Comparison of ENCODE assay signal across 9 mouse cellular contexts in genomic region chr11:97813085-97813484, GRCm38 (mm10). TPM values are rescaled to one million over a fixed set of nuclear protein-coding genes. Genes with fewer than 3 reads are reported as not detected.
DNase-seq lines count a peak whose midpoint lies in the region; ATAC-seq and TF ChIP-seq lines count a peak whose summit lies in the region.
"Had no signal": no experiment of that assay in that cellular context is flagged by ENCODE, and none has a peak within 500 bp of the region (broad histone marks: within the 10 kb centered on the region; RNA-seq: fewer than 3 reads in every experiment).

No protein-coding gene starts in this region.

- WGBS in embryonic facial prominence, embryonic 12.5 days: 53% methylated on average over 7 of the region's 7 CpGs
- 22% methylated on average over 7 of the region's 7 CpGs for WGBS in hindbrain, postnatal 0 days
- WGBS in neural tube, embryonic 12.5 days: 58% methylated on average over 7 of the region's 7 CpGs

- no peak for DNase-seq in layer of hippocampus, adult 2 months (ENCODE audit: low spot score in 2 of 2)
- no peak for DNase-seq in layer of hippocampus, adult 9-10 months (ENCODE audit: low spot score)
- DNase-seq in hindbrain, postnatal 0 days (ENCODE audit: low spot score): peak; percentile 28
- no peak for DNase-seq in adrenal gland, postnatal 10 days
- no peak for DNase-seq in spleen, postnatal 4 days (ENCODE audit: low spot score in 2 of 2)
- DNase-seq in layer of hippocampus, adult 18-20 months (ENCODE audit: low spot score in 2 of 2): no peak
- DNase-seq: adrenal gland, postnatal 36 days had no signal

- H3K36me3 ChIP-seq in embryonic facial prominence, embryonic 12.5 days: peaks cover 49% of the 10 kb centered on the region
- H3K36me3 ChIP-seq in hindbrain, postnatal 0 days (ENCODE audit: insufficient read depth, low read length): peaks cover 22% of the 10 kb centered on the region; the same call in 1 of the 2 replicates
- peaks cover 43% of the 10 kb centered on the region for H3K36me3 ChIP-seq in neural tube, embryonic 12.5 days

- H3K4me3 ChIP-seq in layer of hippocampus, adult 2 months: peak overlapping the region; percentile 44; the same call in 1 of the 2 replicates
- H3K4me3 ChIP-seq in embryonic facial prominence, embryonic 12.5 days: no peak overlapping the region
- H3K4me3 ChIP-seq in hindbrain, postnatal 0 days (ENCODE audit: low read length): no peak overlapping the region
- no peak overlapping the region for H3K4me3 ChIP-seq in neural tube, embryonic 12.5 days

- ATAC-seq in embryonic facial prominence, embryonic 12.5 days (ENCODE audit: insufficient number of reproducible peaks, insufficient read depth, low FRiP score, low TSS enrichment): no peak
- ATAC-seq in hindbrain, postnatal 0 days: peak; percentile 24
- peak; percentile 21; the same call in 1 of the 2 replicates for ATAC-seq in neural tube, embryonic 12.5 days (ENCODE audit: low FRiP score, low read depth)

- TF ChIP-seq CTCF in layer of hippocampus, adult 2 months (conservative IDR thresholded peaks at IDR 0.05): no peak
- TF ChIP-seq CTCF in hindbrain, postnatal 0 days (IDR thresholded peaks at IDR 0.05; ENCODE audit: low read depth): no peak

- H3K27me3 ChIP-seq in embryonic facial prominence, embryonic 12.5 days: no peaks in the 10 kb centered on the region
- H3K27me3 ChIP-seq in hindbrain, postnatal 0 days (ENCODE audit: insufficient read depth, low read length): no peaks in the 10 kb centered on the region
- H3K27me3 ChIP-seq in neural tube, embryonic 12.5 days (replicated peaks): no peaks in the 10 kb centered on the region

- no peaks in the 10 kb centered on the region for H3K9me3 ChIP-seq in embryonic facial prominence, embryonic 12.5 days
- H3K9me3 ChIP-seq in hindbrain, postnatal 0 days (ENCODE audit: low read length): no peaks in the 10 kb centered on the region
- H3K9me3 ChIP-seq in neural tube, embryonic 12.5 days: no peaks in the 10 kb centered on the region

- H3K4me2 ChIP-seq in embryonic facial prominence, embryonic 12.5 days (replicated peaks): no peak overlapping the region
- H3K4me2 ChIP-seq in hindbrain, postnatal 0 days (ENCODE audit: low read depth, low read length): peak overlapping the region; percentile 39
- peak overlapping the region; percentile 46 for H3K4me2 ChIP-seq in neural tube, embryonic 12.5 days (replicated peaks)

- no peak overlapping the region for H3K9ac ChIP-seq in embryonic facial prominence, embryonic 12.5 days
- H3K9ac ChIP-seq in hindbrain, postnatal 0 days (replicated peaks; ENCODE audit: low read length): peak overlapping the region; percentile 21; the same call in 1 of the 2 replicates
- H3K9ac ChIP-seq in neural tube, embryonic 12.5 days: peak overlapping the region; percentile 36; the same call in 1 of the 2 replicates

- H3K27ac ChIP-seq in layer of hippocampus, adult 2 months: peak overlapping the region; percentile 93
- H3K27ac ChIP-seq in embryonic facial prominence, embryonic 12.5 days: peak overlapping the region; percentile 67; the same call in 1 of the 2 replicates
- peak overlapping the region; percentile 86 for H3K27ac ChIP-seq in hindbrain, postnatal 0 days
- peak overlapping the region; percentile 61 for H3K27ac ChIP-seq in neural tube, embryonic 12.5 days

- H3K4me1 ChIP-seq in embryonic facial prominence, embryonic 12.5 days: peaks cover 93% of the 10 kb centered on the region
- H3K4me1 ChIP-seq in hindbrain, postnatal 0 days (ENCODE audit: insufficient read depth, low read length): peaks cover 48% of the 10 kb centered on the region
- peaks cover 52% of the 10 kb centered on the region for H3K4me1 ChIP-seq in neural tube, embryonic 12.5 days

RNA-seq across cellular contexts. Expression of gene Lasp1, which starts 14.3 kb away (rescaled TPM):
- total RNA-seq in layer of hippocampus, adult 2 months (2021): 10 to 100 TPM; 88.1 to 91.4 TPM
- polyA plus RNA-seq in embryonic facial prominence, embryonic 12.5 days (2016; fragmentation: Nextera tagmentation; extraction: Ambion mirVana): 117 and 125 TPM in 2 replicates
- 177 and 187 TPM in 2 replicates for total RNA-seq in hindbrain, postnatal 0 days (2014; rRNA removed)
- 121 and 137 TPM in 2 replicates for polyA plus RNA-seq in hindbrain, postnatal 0 days (2015; fragmentation: Nextera tagmentation; extraction: Ambion mirVana)
- polyA plus RNA-seq in neural tube, embryonic 12.5 days (2016; fragmentation: Nextera tagmentation; extraction: Ambion mirVana): 103 and 105 TPM in 2 replicates
- 100 to 1,000 TPM; 107 to 122 TPM for total RNA-seq in adrenal gland, postnatal 10 days (2021)
- total RNA-seq in layer of hippocampus, adult 18-20 months (2021): 100 to 1,000 TPM; 107 to 110 TPM

RNA-seq across cellular contexts. Expression of gene B230217C12Rik, which starts 27.5 kb away (rescaled TPM):
- total RNA-seq in layer of hippocampus, adult 2 months (2021): 10 to 100 TPM; 67.8 to 72.6 TPM
- polyA plus RNA-seq in embryonic facial prominence, embryonic 12.5 days (2016; fragmentation: Nextera tagmentation; extraction: Ambion mirVana): 11.3 and 12.4 TPM in 2 replicates
- total RNA-seq in hindbrain, postnatal 0 days (2014; rRNA removed): 29.4 and 30.0 TPM in 2 replicates
- polyA plus RNA-seq in hindbrain, postnatal 0 days (2015; fragmentation: Nextera tagmentation; extraction: Ambion mirVana): 31.6 and 32.3 TPM in 2 replicates
- polyA plus RNA-seq in neural tube, embryonic 12.5 days (2016; fragmentation: Nextera tagmentation; extraction: Ambion mirVana): 12.9 and 15.8 TPM in 2 replicates
- 1 to 10 TPM; 2.0 to 3.1 TPM for total RNA-seq in adrenal gland, postnatal 10 days (2021)
- total RNA-seq in layer of hippocampus, adult 18-20 months (2021): 10 to 100 TPM; 70.8 to 71.5 TPM

RNA-seq across cellular contexts. Expression of gene Rpl23, which starts 30.8 kb away (rescaled TPM):
- total RNA-seq in layer of hippocampus, adult 2 months (2021): 100 to 1,000 TPM; 361 to 374 TPM
- polyA plus RNA-seq in embryonic facial prominence, embryonic 12.5 days (2016; fragmentation: Nextera tagmentation; extraction: Ambion mirVana): 474 and 481 TPM in 2 replicates
- total RNA-seq in hindbrain, postnatal 0 days (2014; rRNA removed): 124 and 141 TPM in 2 replicates
- polyA plus RNA-seq in hindbrain, postnatal 0 days (2015; fragmentation: Nextera tagmentation; extraction: Ambion mirVana): 351 and 362 TPM in 2 replicates
- polyA plus RNA-seq in neural tube, embryonic 12.5 days (2016; fragmentation: Nextera tagmentation; extraction: Ambion mirVana): 369 and 383 TPM in 2 replicates
- 100 to 1,000 TPM; 958 to 975 TPM for total RNA-seq in adrenal gland, postnatal 10 days (2021)
- 100 to 1,000 TPM; 367 to 379 TPM for total RNA-seq in layer of hippocampus, adult 18-20 months (2021)

RNA-seq across cellular contexts. Expression of gene 1700001P01Rik, which starts 37.4 kb away (rescaled TPM):
- 1 to 10 TPM; 1.3 to 2.4 TPM for total RNA-seq in layer of hippocampus, adult 2 months (2021)
- polyA plus RNA-seq in embryonic facial prominence, embryonic 12.5 days (2016; fragmentation: Nextera tagmentation; extraction: Ambion mirVana): 0.39 TPM in 1 of 2 replicates, not detected in the other
- not detected in 2 replicates for total RNA-seq in hindbrain, postnatal 0 days (2014; rRNA removed)
- not detected in 2 replicates for polyA plus RNA-seq in hindbrain, postnatal 0 days (2015; fragmentation: Nextera tagmentation; extraction: Ambion mirVana)
- 0.56 and 0.70 TPM in 2 replicates for polyA plus RNA-seq in neural tube, embryonic 12.5 days (2016; fragmentation: Nextera tagmentation; extraction: Ambion mirVana)
- under 1 TPM in 1 of 2 experiments, not detected in 1; 0.51 TPM for total RNA-seq in adrenal gland, postnatal 10 days (2021)
- 1 to 10 TPM; 1.1 to 1.2 TPM for total RNA-seq in layer of hippocampus, adult 18-20 months (2021)
- total RNA-seq: adrenal gland, postnatal 36 days had no signal

RNA-seq across cellular contexts. Expression of gene Cwc25, which starts 46.7 kb away (rescaled TPM):
- 10 to 100 TPM; 20.1 to 20.6 TPM for total RNA-seq in layer of hippocampus, adult 2 months (2021)
- polyA plus RNA-seq in embryonic facial prominence, embryonic 12.5 days (2016; fragmentation: Nextera tagmentation; extraction: Ambion mirVana): 23.1 and 24.8 TPM in 2 replicates
- total RNA-seq in hindbrain, postnatal 0 days (2014; rRNA removed): 13.3 and 14.2 TPM in 2 replicates
- polyA plus RNA-seq in hindbrain, postnatal 0 days (2015; fragmentation: Nextera tagmentation; extraction: Ambion mirVana): 11.9 and 12.9 TPM in 2 replicates
- polyA plus RNA-seq in neural tube, embryonic 12.5 days (2016; fragmentation: Nextera tagmentation; extraction: Ambion mirVana): 21.1 and 23.4 TPM in 2 replicates
- 10 to 100 TPM; 19.9 to 20.0 TPM for total RNA-seq in adrenal gland, postnatal 10 days (2021)
- total RNA-seq in layer of hippocampus, adult 18-20 months (2021): 10 to 100 TPM; 18.6 to 23.2 TPM
